Mouse (Mus musculus) c-Kit-negative CD71-positive TER-119-positive erythroid progenitor cells, embryonic 14.5 days (primary cell): ENCODE data around the gene Zranb3.
"Not testable (repeated sequence)": the region's sequence is repeated elsewhere in the genome, so short reads cannot be mapped to it uniquely, and the experiment has no call there.

ENCODE experiments used
- DNase-seq: peaks from one replicate; pipeline ENCODE4 v3.0.0-alpha.2; 2013; ENCODE audit warnings: low read depth, low spot score

The Zranb3 gene

GRCm38 (mm10) chr1:128102641-128103461, at the start of gene Zranb3, which contains the start of gene R3hdm1:
Gene Zranb3, minus strand, starts transcription at chr1:128103047.
Gene R3hdm1, plus strand, starts transcription at chr1:128103301.
- peak; percentile 98 for DNase-seq

DNA sequence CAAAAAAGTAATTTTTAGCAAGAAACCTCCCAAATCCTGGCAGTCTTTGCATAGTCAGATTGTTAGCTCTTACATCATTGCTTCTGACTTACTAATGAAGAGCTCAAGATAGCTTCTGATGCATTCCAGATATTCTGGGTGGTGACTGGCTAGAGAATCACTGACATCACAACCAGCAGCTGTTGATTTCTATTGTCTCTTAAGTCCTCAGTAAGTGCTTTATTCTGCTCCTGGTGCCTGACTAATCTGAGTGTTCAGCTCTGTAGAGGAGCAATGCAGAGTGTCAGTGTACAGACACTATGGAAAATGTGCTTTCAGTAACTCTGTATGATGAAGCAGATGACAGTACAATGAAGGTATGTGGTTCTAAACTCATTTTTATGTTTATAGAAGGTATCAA, 38.9 kb upstream of the Zranb3 start:
- DNase-seq, result no peak

GRCm38 (mm10) chr1:128141039-128141438, 38.2 kb upstream of the Zranb3 start:
- no peak for DNase-seq

DNA sequence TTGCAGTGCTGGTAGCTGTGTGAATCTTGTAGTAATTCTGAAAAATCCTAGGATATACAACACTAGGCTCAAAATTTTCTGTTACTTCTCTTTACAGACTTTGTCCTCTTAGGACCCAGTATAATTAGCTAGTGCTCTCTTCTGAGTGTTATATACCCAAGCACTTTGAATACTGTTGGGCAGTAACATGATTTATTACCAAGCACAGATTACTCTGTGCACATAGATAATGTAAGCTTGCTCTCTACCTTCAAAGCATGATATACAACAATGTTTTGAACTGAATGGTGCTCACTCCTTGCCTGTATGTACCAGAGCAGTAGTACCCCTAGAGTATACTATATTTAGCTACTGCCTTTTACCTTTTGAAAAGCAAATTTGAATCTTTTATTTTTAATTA, 33.4 kb upstream of the Zranb3 start:
- DNase-seq, result not testable (repeated sequence)

GRCm38 (mm10) chr1:128120913-128121627, 18.2 kb upstream of the Zranb3 start:
- DNase-seq, result no peak

- DNase-seq, result peak; percentile 44
Observed at GRCm38 (mm10) chr1:128103520-128104088, 757 bp upstream of the Zranb3 start.

DNA sequence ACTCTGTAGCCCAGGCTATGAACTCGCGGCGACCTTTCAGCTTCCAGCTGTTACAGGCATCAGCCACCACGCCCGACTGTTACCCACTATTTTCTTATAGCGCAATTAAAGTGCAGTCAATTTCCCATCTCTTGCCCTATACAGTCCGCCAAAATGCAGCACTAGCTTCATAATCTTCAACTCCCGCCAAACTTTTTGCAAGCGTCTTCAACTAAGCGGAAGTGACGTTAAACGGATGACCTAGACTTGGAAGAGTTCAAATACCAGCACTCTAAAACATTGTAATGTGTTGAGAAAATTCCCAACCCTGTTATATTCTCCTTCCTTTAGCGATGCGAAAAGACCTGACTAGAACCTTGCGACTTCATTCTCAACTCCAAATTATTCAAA, 601 bp downstream of the Zranb3 start:
- no peak for DNase-seq

GRCm38 (mm10) chr1:128098309-128098708, 4.5 kb downstream of the Zranb3 start:
- no peak for DNase-seq

- no peak for DNase-seq
Observed at GRCm38 (mm10) chr1:128094686-128095085, 8.2 kb downstream of the Zranb3 start.

DNA sequence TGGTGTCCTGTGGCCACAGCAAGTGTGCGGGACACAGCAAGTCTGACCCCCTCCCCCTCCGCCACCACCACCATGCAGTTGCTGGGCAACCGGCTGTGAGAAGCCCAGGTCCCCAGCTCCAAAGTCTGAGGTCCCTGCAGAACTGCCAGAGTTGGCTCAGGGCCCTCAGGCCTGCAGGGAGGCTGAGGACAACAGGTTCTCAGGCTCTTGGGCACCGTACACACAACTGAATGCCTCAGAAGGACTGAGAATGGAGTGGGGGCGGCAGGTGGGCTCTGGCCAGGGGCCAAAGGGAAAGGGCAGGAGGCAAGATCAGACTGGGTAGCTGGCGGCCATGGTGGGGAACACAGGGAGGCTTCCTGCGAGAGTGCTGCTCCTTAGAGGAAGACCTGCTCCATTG, 20.0 kb downstream of the Zranb3 start:
- DNase-seq, result no peak

DNA sequence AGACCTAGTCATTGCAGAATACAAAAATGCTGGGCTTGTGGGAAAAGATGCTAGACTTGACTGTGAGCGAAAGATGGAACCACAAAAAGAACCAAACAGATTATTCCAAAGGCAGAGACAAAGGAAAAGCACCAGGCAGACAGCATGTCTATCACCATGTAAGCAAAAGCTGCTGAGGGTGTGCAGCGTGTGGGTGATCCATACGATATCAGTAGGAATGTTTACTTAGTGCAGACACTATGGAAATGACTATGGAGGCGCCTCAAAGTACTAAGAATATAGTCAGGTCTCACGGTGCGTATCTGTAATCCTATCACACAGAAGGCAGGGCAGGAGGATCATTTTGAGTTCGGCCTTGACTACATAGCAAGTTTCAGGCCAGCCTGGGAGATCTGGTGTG, 21.0 kb downstream of the Zranb3 start:
- no peak for DNase-seq

- DNase-seq, result no peak
Observed at GRCm38 (mm10) chr1:128080936-128081696, 21.7 kb downstream of the Zranb3 start.

- no peak for DNase-seq
Observed at GRCm38 (mm10) chr1:128078646-128079045, 24.2 kb downstream of the Zranb3 start.

DNA sequence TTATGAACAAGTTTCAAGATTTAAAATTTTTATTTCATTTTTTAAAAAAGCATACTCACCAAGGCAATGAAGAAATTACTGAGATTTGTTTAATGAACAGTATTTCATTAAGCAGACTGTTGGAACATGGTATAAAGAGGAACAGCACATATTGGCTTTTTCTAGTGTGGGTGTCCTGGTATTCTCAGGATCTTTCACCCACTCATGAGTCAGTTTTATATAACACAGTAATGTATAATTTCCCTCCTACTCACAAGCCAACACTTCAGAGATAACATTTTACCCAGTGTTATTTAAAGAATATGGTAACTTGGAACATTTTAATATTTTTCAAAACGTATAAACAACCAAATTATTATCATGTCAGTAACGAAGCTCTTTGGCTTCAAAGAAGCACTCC, 25.1 kb downstream of the Zranb3 start:
- no peak for DNase-seq

GRCm38 (mm10) chr1:128076791-128077479, 25.9 kb downstream of the Zranb3 start:
- DNase-seq, result no peak

GRCm38 (mm10) chr1:128073051-128073450, 29.8 kb downstream of the Zranb3 start:
- no peak for DNase-seq

- DNase-seq, result no peak
Observed at GRCm38 (mm10) chr1:128070003-128070402, 32.8 kb downstream of the Zranb3 start.

- DNase-seq, result no peak
Observed at GRCm38 (mm10) chr1:128068945-128069397, 33.9 kb downstream of the Zranb3 start.

- no peak for DNase-seq
Observed at GRCm38 (mm10) chr1:128064716-128065115, 38.1 kb downstream of the Zranb3 start.

DNA sequence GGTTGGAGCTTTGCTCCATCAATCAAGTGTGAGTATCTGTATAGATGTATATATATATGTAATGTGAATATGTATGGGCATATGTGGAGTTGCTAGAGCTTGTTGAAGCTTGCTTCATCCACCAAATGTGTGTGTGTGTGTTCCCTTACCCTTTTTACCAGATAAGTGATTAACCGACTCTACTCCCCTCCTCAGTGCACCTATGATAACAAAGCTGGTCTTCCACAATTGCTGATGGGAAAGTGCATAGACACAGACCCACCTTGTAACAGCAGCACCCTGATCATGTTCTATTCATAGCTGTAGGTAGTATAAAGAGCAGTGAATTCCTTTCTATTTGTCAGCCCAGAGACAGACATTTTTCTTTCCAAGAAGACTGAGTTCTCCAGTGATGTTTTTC, 40.7 kb downstream of the Zranb3 start:
- DNase-seq, result no peak

DNA sequence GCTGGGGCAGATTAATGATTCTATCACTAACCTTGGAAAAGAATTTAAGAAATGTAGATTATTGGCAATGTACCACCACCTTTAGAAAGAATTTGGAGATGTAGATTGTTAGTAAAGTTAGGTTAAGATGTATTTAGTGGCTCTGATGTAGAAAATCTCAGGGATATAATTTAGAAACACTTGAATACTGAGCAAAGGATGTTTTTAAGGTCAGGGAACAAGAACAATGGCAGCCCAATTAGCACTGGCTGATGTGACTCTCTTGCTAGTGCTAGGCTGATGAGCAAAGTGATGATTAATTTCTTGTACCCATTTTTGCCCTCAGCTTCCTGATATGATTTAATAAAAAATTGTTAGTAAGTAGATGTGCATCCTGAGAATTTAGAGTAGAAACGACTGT, 41.4 kb downstream of the Zranb3 start:
- no peak for DNase-seq
